Mouse (Mus musculus) fibroblast of lung, adult 2 months (primary cell): ENCODE results near the gene Spata32.

Source experiments
- DNase-seq: peaks from one replicate; pipeline ENCODE4 v3.0.0-alpha.2; 2011; ENCODE audit warnings: low read depth

The Spata32 gene

GRCm38 (mm10) chr11:103173041-103173770, 45.0 kb downstream of the Spata32 start:
- DNase-seq = no peak

GRCm38 (mm10) chr11:103172392-103173040, 45.7 kb downstream of the Spata32 start:
- no peak for DNase-seq

DNA sequence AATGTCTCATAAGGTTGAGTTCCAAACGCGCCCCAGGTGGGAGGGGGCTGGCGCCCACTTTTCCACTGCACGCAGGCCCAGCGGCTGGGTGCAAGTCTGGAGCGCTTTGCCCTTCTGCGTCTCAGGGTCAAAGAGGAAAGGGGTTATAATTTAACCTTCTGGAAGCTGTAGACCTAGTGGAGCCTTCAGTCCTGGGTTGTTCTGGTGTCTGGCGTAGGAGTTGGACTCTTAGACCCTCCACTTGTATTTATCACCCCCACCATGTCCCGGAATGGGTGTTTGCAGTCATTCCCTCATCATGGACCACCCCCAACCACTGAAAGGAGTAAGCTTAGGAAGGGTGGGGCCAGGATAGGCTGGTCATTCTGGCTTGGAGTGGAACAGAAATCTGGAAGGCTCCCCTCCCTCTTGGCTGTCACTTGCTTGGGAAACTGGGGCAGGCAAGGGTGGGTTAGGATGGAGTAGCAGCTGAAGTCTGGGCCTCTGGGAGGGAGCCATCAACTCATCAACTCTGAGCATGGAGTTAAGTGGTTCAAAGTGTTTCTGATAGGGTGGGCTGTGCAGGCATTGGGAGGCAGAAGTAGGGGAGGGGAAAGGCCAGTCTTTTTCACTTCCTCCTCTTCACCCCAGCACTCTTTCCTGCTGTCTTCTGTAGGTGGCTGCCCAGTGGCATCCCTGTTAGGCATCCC, 46.4 kb downstream of the Spata32 start:
- DNase-seq = no peak

GRCm38 (mm10) chr11:103171286-103171620, 47.0 kb downstream of the Spata32 start:
- no peak for DNase-seq

DNA sequence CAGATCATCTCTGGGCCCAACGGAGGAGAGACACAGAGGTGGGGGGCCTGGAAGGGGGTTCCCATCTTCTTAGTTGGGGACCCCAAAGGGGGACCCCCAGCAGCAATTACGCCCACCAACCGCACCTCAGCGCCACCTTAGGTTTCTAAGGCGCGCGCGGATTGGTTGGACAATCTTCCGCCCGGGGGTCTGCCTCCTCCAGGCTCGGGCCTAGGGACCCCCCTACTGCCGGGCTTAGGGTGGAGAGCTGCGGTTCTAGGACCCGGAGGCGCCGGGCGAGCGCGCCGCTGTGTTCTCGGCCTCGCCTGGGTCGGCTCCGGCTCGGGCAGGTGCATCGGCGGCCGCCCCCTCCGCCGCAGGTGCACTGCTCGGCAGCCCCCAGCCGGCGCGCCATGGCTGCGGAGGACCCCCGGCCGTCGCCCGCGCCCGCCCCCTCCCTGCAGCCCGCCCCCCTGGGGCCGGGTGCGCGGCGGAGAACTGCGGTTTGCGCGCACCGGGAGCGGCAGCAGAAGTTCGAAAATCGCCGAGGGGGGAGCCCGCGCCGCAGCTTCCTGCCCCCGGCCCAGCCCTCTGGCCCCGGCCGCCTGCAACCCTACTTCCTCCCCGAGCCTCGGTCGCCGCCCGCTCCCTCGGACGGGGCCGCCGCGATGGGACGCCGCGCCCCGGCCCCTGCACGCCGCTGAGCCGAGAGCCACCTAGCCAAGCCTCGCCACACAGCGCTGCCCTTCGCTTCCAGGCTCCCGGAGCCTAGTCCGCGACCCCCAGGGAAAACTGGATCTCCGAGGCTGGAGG, 47.5 kb downstream of the Spata32 start, which contains the start of gene Fmnl1:
TSS of gene Fmnl1 (plus strand) at position 614 of the 792 bp plus-strand sequence.
- no peak for DNase-seq

DNA sequence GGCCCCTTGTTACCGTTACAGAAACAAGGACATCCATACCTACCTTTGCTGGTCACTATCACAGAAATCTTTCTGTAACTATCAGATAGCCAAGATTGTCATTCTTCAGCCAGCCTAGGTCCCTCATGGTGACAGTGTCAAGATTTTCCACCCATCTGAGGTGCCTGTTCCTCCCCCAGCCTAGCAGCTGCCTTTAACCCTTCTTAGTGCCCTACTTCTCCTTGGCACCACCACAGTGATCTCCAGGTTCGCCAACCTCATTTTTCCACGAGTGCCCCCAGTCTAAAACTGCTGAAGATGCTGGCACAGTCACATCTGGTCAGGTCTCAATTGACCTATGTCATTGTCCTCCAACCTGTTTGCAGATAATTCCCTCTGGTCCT, 48.1 kb downstream of the Spata32 start:
- no peak for DNase-seq

DNA sequence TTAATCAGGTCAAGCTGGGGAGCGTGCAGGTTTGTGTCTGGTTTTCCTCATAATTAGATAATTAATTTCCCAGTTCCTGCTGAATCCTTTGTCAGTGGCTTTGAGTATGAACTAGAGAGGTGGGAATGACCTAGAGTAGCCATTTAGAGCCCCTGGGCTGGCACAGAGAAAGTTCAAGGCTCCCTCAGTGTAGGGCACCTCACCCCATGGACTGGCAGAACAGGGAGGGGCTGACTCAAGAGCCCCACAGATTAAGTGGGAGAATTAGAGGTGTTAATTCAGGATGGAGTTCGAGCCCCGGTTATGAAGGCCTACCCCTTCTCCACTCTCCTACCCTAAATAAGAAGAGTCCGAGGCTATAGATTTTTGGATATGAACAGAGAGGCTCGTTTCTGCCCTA, 48.6 kb downstream of the Spata32 start:
- no peak for DNase-seq

DNA sequence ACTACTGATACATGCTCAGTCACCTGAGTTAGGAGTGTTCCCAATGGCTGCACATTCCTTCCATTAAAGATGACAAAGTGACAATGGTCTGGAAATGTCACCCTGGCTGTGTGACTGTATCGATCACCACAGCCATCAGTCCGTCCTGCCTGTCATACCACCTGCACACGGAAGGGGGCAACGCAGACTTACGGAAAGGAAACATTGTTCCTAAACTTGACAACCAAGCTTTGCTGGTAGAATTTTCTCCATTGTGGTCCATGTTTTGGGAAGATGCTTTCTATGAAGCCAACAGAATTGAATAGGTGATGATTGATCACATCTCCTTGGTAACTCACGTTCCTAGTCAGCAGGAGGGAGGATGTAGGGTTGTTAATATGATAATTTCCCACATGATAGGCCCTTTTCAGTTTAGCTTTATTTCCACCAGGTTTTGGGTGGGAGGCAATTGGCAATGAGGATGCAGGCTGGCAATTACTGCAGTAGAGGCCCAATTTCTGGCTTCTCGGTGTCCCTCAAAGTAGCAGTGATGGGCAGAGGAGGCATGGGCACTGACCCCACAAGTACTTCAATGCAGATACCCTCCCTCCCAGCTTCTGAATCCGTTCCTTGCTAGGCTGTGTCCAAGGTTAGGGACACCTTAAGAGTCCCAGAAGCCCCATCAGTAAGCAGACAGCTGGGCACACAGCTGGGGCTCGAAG, 49.4 kb downstream of the Spata32 start:
- no peak for DNase-seq

DNA sequence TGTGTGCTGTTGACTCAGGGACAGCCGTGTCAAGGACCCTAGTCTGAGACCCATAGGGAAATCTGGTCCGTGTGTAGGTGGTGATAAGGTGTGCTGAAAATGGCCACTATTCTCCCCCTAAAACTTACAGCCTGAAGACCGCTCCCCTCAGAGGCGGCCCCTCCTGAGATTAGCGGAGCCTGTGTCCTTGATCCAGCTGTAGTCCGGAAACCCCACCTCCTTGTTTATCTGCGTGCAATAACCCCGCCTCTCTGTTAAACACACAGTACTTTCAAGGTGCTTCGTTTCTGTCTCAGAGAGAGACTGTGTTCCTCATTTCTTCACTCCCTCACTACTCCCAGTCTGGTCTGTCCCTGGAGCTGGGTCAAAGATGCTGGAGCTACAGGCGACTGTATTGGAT, 53.8 kb downstream of the Spata32 start:
- no peak for DNase-seq

DNA sequence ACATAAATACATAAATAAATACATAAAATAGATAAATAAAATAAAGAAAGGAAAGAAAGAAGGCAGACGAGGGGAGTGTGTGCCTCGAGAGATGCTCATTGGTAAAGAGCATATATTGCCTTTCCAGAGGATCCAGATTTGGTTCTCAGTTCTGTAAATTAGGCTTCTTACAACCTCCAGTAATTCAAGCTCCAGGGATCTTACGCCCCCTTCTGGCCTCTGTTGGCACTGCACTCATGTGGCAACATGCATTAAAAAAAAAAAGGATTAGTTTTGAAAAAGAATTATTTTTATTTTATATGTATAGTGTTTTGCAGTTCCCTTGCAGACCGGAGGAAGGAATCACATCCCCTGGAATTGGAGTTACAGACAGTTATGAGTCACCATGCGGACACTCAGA, 56.1 kb downstream of the Spata32 start:
- DNase-seq = no peak

GRCm38 (mm10) chr11:103161449-103161848, 56.8 kb downstream of the Spata32 start:
- DNase-seq = no peak

DNA sequence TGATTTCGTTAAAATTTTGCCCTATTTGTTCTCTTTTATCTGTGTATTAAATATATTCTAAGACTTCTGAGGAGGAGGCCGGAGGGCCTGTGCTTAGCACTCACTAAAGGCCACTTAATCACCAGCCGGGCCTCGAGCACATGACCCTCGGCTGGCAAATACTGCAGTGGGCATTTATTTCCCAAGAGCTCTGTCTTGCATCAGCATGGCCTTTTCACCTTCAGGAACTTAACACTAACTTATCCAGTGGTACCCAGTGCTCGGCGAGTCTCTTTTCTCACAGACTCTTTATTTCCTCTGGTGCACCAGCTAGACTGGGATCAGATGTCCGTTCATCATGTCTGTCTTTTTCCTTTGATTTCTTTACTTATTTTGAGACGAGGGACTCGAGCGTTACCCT, 57.5 kb downstream of the Spata32 start:
- no peak for DNase-seq

- DNase-seq = peak; percentile 81
These were observed 59.4 kb downstream of the Spata32 start for GRCm38 (mm10) chr11:103158621-103159478.
